Comparison of ENCODE assay signal across 15 mouse cellular contexts in the genomic region with DNA sequence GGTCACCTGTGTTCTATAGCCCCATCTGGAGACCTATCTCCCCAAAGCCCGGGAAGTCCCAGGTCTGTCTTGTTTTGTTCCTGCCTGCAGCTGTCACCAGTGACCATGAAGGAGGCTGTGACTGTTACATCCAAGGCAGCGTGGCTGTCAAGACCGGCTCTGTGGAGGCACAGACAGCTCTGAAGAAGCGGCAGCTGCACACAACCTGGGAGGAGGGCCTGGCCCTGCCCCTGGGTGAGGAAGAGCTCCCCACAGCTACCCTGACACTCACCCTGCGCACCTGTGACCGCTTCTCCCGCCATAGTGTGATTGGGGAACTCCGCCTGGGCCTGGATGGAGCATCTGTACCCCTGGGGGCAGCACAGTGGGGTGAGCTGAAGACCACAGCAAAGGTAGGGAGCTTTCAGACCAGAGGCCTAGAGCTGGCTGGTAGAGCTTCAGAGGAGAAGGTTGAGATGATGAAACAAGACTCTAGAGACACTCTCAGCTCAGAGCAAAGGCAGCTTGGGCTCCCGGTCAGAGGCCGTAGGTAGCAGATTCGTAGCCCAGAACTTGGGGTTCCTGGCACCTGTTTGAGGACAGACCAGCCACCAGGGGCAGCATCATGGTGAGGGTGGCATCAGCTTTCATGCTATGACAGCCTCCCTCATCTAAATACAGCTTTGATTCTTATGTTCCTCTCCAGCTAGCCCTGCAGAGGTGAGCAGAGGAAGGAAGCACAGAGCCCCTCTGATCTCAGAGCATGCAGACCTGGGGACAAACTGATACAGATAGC. TPM values are rescaled to one million over a fixed set of nuclear protein-coding genes. Genes with fewer than 3 reads are reported as not detected.
A peak's percentile ranks its signal among the peaks of the same experiment; 100 is the strongest.
DNase-seq lines count a peak whose midpoint lies in the region; ATAC-seq lines count a peak whose summit lies in the region.
"Had no signal": no experiment of that assay in that cellular context is flagged by ENCODE, and none has a peak within 500 bp of the region (broad histone marks: within the 10 kb centered on the region; RNA-seq: fewer than 3 reads in every experiment).

No protein-coding gene starts in this region.

- no peaks in the 10 kb centered on the region for H3K9me3 ChIP-seq in lung, embryonic 15.5 days
- H3K9me3 ChIP-seq: heart, embryonic 10.5 days; intestine, embryonic 15.5 days had no signal

- H3K27me3 ChIP-seq in lung, embryonic 15.5 days = no peaks in the 10 kb centered on the region
- H3K27me3 ChIP-seq: intestine, embryonic 15.5 days had no signal

- H3K36me3 ChIP-seq in lung, embryonic 15.5 days = no peaks in the 10 kb centered on the region
- H3K36me3 ChIP-seq: heart, embryonic 10.5 days; intestine, embryonic 15.5 days had no signal

- peaks cover 9% of the 10 kb centered on the region for H3K4me1 ChIP-seq in lung, embryonic 15.5 days

- ATAC-seq in lung, embryonic 15.5 days (ENCODE audit: borderline replicate concordance, extremely low read depth, low FRiP score, low TSS enrichment) = 0 out of 2 replicates have a peak, but pooled peaks have one; percentile 33
- no peak for ATAC-seq in inflammation-experienced regulatory T-cells, adult 6 months
- ATAC-seq: intestine, embryonic 15.5 days had no signal

- no peak overlapping the region for H3K4me2 ChIP-seq in lung, embryonic 15.5 days
- H3K4me2 ChIP-seq: intestine, embryonic 15.5 days had no signal

- no peak overlapping the region for H3K27ac ChIP-seq in lung, embryonic 15.5 days
- H3K27ac ChIP-seq: heart, embryonic 10.5 days; intestine, embryonic 15.5 days had no signal

- peak; percentile 3 for DNase-seq in cerebellum, adult 11 months
- DNase-seq in cerebellum, postnatal 36 days = no peak
- no peak for DNase-seq in lung, postnatal 10 days
- peak; percentile 38 for DNase-seq in induced T-regulatory cell, adult 2 months (ENCODE audit: low read depth)
- DNase-seq in thymus, postnatal 25 days = peak; percentile 82
- no peak for DNase-seq in urinary bladder, adult 18-20 months (ENCODE audit: low spot score in 2 of 2)
- DNase-seq: adrenal gland, postnatal 10 days; cerebellum, postnatal 14 days; gastrocnemius, postnatal 14 days; liver; lung, adult 2 months had no signal

- H3K4me3 ChIP-seq in lung, embryonic 15.5 days = no peak overlapping the region
- H3K4me3 ChIP-seq: heart, embryonic 10.5 days; intestine, embryonic 15.5 days had no signal

- WGBS in lung, embryonic 15.5 days = 82% methylated on average over 11 of the region's 11 CpGs

- no peak overlapping the region for H3K9ac ChIP-seq in lung, embryonic 15.5 days
- H3K9ac ChIP-seq: intestine, embryonic 15.5 days had no signal

RNA-seq across cellular contexts. Expression of gene Syt13, which starts 31.1 kb away (rescaled TPM):
- polyA plus RNA-seq in lung, embryonic 15.5 days (2015; fragmentation: Nextera tagmentation; extraction: Ambion mirVana) = 3.3 and 3.8 TPM in 2 replicates
- not detected for polyA plus RNA-seq in inflammation-experienced regulatory T-cells, adult 6 months (2017; shearing (Covaris generic))

Comparison
In these comparisons a context has a peak if more than half of its experiments do, and no peak if none do; other contexts are left out.
1. DNase-seq: peak in cerebellum, adult 11 months (single experiment), induced T-regulatory cell, adult 2 months (single experiment) and thymus, postnatal 25 days (single experiment); none in cerebellum, postnatal 36 days (0 of 2), lung, postnatal 10 days (single experiment) and urinary bladder, adult 18-20 months (0 of 2).